Mouse (Mus musculus) ES-E14 (cell line): ENCODE results near the gene Avil. TPM values are rescaled to one million over a fixed set of nuclear protein-coding genes. Genes with fewer than 3 reads are reported as not detected.

Source experiments
- DNase-seq: peaks from one replicate; pipeline ENCODE4 v3.0.0-alpha.2; 2013; ENCODE audit warnings: low read depth, low spot score
- H3K27ac ChIP-seq: 2 replicates; pipeline ENCODE4 v1.5.1; 2012; ENCODE audit warnings: low read depth, mild to moderate bottlenecking, low read length, moderate library complexity, mixed read lengths; ENCODE audit not compliant: poor library complexity, insufficient read depth, severe bottlenecking
- H3K36me3 ChIP-seq: 2 replicates; pipeline ENCODE4 v1.6.1; 2012; ENCODE audit warnings: mild to moderate bottlenecking, low read length, moderate library complexity, mixed read lengths; ENCODE audit not compliant: control insufficient read depth, poor library complexity, insufficient read depth, severe bottlenecking
- H3K4me1 ChIP-seq, 2 experiments: fragments of 150-350 bp in 1 of 2; sonication (generic) in 1 of 2; 2 replicates each; pipeline ENCODE4 v1.6.1; 2012; ENCODE audit warnings: low read length in 2 of 2, mild to moderate bottlenecking in 1 of 2, mixed read lengths in 1 of 2; ENCODE audit not compliant: control insufficient read depth in 2 of 2, insufficient read depth in 2 of 2, poor library complexity in 1 of 2
- H3K4me3 ChIP-seq, 2 experiments: fragments of 150-350 bp in 1 of 2; sonication (generic) in 1 of 2; 2 replicates each; pipeline ENCODE4 v1.5.1; 2012; ENCODE audit warnings: low read length in 2 of 2, low read depth in 1 of 2, mild to moderate bottlenecking in 1 of 2, mixed read lengths in 1 of 2; ENCODE audit not compliant: insufficient read depth in 1 of 2, poor library complexity in 1 of 2, severe bottlenecking in 1 of 2
- H3K9ac ChIP-seq: 2 replicates; pipeline ENCODE4 v1.6.1; 2012; ENCODE audit warnings: low read depth, mild to moderate bottlenecking, low read length, mixed read lengths; ENCODE audit not compliant: poor library complexity, insufficient read depth, severe bottlenecking
- H3K9me3 ChIP-seq: fragments of 150-350 bp; sonication (generic); 2 replicates; pipeline ENCODE4 v1.6.1; 2012; ENCODE audit warnings: low read depth, mild to moderate bottlenecking, low read length; ENCODE audit not compliant: control insufficient read depth, insufficient read depth
- CHD2 ChIP-seq: IDR thresholded peaks from 2 replicates; pipeline ENCODE4 v1.6.1; 2014; ENCODE audit warnings: mild to moderate bottlenecking, low read depth, low read length, inconsistent platforms
- HCFC1 ChIP-seq: IDR thresholded peaks from 2 replicates; pipeline ENCODE4 v1.6.1; 2012; ENCODE audit warnings: low read length, inconsistent platforms, borderline replicate concordance; ENCODE audit not compliant: insufficient read depth
- MAFK ChIP-seq: IDR thresholded peaks from 2 replicates; pipeline ENCODE4 v1.6.1; 2014; ENCODE audit warnings: mild to moderate bottlenecking, low read depth, low read length, inconsistent platforms; ENCODE audit not compliant: insufficient read depth
- ZC3H11A ChIP-seq: IDR thresholded peaks from 2 replicates; pipeline ENCODE4 v1.6.1; 2012; ENCODE audit warnings: low read depth, mild to moderate bottlenecking, inconsistent platforms, low read length, borderline replicate concordance
- ZNF384 ChIP-seq: IDR thresholded peaks from 2 replicates; pipeline ENCODE4 v1.6.1; 2012; ENCODE audit warnings: low read depth, low read length, inconsistent platforms
- in situ Hi-C, 2 experiments: fragments of 600-800 bp; cut with MboI; formaldehyde crosslinking; loops; one replicate each; pipeline ENCODE4 v1.15.1; 2025; ENCODE audit warnings: low sequenced_read_pairs in 2 of 2, inconsistent platforms in 1 of 2; ENCODE audit not compliant: unreplicated experiment in 2 of 2
- total RNA-seq: library from RNA; depleted of rRNA; stranded (reverse); fragments of 300-350 nt; gene quantifications from 2 replicates; pipeline ENCODE4 v1.2.3, GENCODE M21; 2012

The Avil gene
- total RNA-seq, 1 experiment = 0.18 TPM

DNA sequence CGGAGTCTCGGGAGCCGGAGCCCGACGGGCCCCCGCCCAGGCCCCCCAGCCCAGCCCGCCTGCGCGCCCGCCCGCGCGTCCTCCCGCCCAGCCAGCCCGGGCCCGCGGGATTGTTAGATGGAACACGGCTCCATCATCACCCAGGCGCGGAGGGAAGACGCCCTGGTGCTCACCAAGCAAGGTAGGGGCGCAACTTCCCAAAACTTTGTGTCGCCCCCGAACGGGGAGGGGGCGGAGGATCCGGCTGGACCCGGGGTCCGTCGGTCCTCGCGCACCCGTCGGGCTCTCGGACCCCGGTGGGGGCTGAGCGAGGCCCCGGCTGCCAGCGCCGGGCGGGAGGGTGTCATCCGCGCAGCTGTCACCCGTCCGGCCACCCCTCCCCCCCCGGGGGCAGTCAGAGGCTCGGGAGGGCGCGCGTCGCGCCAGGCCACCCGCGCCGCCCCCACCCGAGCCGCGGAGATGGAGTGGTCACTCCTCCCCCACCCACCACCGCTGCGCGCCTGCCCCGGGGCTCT, 21.3 kb upstream of the Avil start:
- Histone ChIP-seq H3K4me1 (peaks cover 6 to 37% of the 10 kb centered on the region in 2 experiments), H3K9ac (peak overlapping the region; percentile 84), H3K27ac (peak overlapping the region; percentile 96), H3K4me3 (peak overlapping the region; percentile 92 to 98), H3K9me3 (no peaks in the 10 kb centered on the region), H3K36me3 (no peaks in the 10 kb centered on the region; the same call in 1 of the 2 replicates)
- in situ Hi-C loops = no loop called here
- TF ChIP-seq MAFK (no peak), ZNF384 (no peak), ZC3H11A (no peak), CHD2 (no peak), HCFC1 (no peak)
- DNase-seq = no peak

DNA sequence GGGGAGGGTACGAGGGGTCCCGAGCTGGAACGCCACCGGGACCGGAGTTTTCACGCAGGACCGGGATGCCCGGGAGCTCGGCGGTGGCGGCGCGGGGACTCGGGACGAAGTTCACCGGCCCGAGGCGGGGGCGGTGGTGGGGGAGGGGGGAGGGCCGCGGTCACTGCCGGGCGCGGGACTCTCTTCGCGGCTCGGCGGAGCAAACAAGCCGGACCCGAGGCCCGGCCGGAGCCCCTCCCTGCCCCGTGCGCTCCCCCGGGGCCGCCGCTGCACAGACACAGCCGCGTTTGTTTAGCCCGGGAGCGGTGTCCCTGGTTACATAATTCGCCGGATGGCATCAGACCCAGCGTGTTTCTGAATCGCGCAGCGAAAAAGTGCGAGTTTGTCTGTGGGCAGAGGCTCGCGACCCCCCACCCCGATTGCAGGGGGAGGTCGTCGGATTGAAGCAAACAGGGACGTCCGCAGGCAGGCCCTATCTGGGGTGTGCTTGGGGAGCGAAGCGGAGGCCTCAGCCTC, 20.8 kb upstream of the Avil start:
- peak overlapping the region; percentile 92 to 98 for H3K4me3 ChIP-seq
- TF ChIP-seq CHD2 = no peak
- no peak for TF ChIP-seq ZC3H11A
- no peak for TF ChIP-seq HCFC1
- TF ChIP-seq MAFK = no peak
- TF ChIP-seq ZNF384 = no peak
- peak overlapping the region; percentile 96; the same call in 1 of the 2 replicates for H3K27ac ChIP-seq
- peaks cover 9 to 40% of the 10 kb centered on the region in 2 experiments for H3K4me1 ChIP-seq
- in situ Hi-C loops = no loop called here
- no peak for DNase-seq
- H3K36me3 ChIP-seq = no peaks in the 10 kb centered on the region; the same call in 1 of the 2 replicates
- H3K9me3 ChIP-seq = no peaks in the 10 kb centered on the region
- H3K9ac ChIP-seq = peak overlapping the region; percentile 84

DNA sequence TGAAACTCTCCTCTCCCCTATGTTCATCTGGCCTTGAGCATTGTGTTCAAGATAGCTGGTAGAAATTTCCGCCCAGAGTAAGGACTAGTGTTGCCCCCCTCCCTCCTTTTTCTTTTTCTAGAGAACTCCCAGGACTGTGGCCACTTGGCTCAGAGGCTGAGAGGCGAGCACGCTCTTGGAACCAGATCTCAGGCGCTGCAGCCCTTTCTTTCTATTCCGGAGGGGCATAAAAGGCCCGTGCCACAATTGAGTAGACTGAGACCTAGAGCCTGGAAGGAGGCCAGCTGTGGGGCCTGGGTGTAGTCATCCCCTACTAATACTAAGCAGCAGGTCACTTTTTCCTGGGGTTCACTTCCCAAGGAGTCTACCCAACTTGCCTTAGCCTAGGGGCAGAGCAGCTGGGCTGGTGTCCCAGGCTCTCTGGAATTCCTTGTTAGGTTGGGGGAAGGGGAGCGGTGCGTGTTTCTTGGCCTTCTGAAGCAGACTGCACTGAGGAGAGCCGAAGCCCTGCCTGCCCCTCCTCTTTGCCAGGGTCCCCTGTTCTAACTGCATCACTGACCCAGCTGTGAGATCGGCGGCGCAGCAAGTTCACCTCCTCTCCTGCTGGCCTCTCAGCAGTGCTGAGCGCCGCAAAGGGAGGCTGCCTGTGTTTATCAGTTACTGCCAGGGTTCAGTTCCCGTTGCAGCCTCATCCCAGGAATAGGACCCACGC, 20.1 kb upstream of the Avil start:
- H3K9ac ChIP-seq = peak overlapping the region; percentile 84
- TF ChIP-seq ZC3H11A (no peak), CHD2 (no peak), HCFC1 (no peak)
- H3K9me3 ChIP-seq = no peaks in the 10 kb centered on the region
- in situ Hi-C loops = no loop called here
- peak overlapping the region; percentile 92 to 98 for H3K4me3 ChIP-seq
- no peak for DNase-seq
- H3K27ac ChIP-seq = no peak overlapping the region
- H3K36me3 ChIP-seq = no peaks in the 10 kb centered on the region; the same call in 1 of the 2 replicates
- peaks cover 9 to 46% of the 10 kb centered on the region in 2 experiments for H3K4me1 ChIP-seq

DNA sequence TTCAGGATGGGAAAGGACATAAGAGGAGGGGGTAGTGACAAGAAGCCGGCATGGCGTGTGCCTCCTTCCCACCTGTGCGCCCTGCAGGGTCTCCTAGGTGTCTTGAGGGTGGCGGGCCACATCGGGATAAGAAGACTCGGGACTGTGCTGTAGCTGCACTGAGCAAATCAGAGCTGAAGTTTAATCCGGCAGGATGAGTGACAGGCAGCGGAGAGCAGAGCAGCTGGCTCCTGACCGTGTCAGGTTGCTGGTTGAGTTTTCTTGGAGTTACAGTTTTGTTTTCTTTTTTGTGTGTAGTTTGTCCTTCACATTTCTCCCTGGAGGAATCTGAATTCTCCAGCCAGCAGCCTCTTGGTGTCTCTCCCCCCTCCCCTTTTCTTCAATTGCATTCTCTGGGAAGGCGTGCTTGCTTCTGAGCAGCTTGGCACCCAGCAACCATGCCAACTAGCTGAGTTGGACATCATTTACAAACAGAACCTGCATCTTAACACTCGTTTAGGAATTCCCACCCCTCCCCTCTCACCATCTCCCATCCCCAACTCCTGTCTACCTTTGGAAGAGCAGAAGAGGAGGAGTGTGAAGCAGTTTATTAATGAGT, 19.5 kb upstream of the Avil start:
- H3K27ac ChIP-seq = no peak overlapping the region

More for the DNA sequence above, 19.5 kb upstream of the Avil start:
- in situ Hi-C loops = no loop called here
- Histone ChIP-seq H3K4me1 (peaks cover 9 to 49% of the 10 kb centered on the region in 2 experiments), H3K4me3 (peak overlapping the region; percentile 92 to 98), H3K9me3 (no peaks in the 10 kb centered on the region), H3K36me3 (no peaks in the 10 kb centered on the region; the same call in 1 of the 2 replicates), H3K9ac (peak overlapping the region; percentile 46)
- TF ChIP-seq ZC3H11A = no peak
- no peak for TF ChIP-seq CHD2
- DNase-seq = no peak
